Mouse (Mus musculus) kidney, postnatal 4 days (tissue): ENCODE results near the gene Sod3.

Source experiments
- DNase-seq, 2 experiments: peaks; one replicate each; pipeline ENCODE4 v3.0.0; 2021; ENCODE audit warnings: mixed read lengths in 2 of 2

Gene Sod3

GRCm38 (mm10) chr5:52363468-52364150 is at the start of gene Sod3:
Gene Sod3, plus strand, starts transcription at chr5:52363791.
- DNase-seq: peak; percentile 71 to 79

GRCm38 (mm10) chr5:52316926-52317325 is 46.7 kb upstream of the Sod3 start:
- peak; percentile 18 to 38 for DNase-seq

- no peak for DNase-seq
These were observed 44.1 kb upstream of the Sod3 start for GRCm38 (mm10) chr5:52319499-52319898.

GRCm38 (mm10) chr5:52332120-52332519 is 31.5 kb upstream of the Sod3 start:
- no peak for DNase-seq

GRCm38 (mm10) chr5:52335590-52335989 is 28.0 kb upstream of the Sod3 start:
- peak; percentile 11 to 25 for DNase-seq

- no peak for DNase-seq
These were observed 24.5 kb upstream of the Sod3 start for GRCm38 (mm10) chr5:52339134-52339533.

GRCm38 (mm10) chr5:52346890-52347289 is 16.7 kb upstream of the Sod3 start:
- DNase-seq: no peak

- no peak for DNase-seq
These were observed 13.1 kb upstream of the Sod3 start for GRCm38 (mm10) chr5:52350451-52350850.

- DNase-seq: no peak
These were observed 12.0 kb upstream of the Sod3 start for GRCm38 (mm10) chr5:52351561-52351960.

GRCm38 (mm10) chr5:52352730-52353129 is 10.9 kb upstream of the Sod3 start:
- DNase-seq: no peak

GRCm38 (mm10) chr5:52354441-52354840 is 9.2 kb upstream of the Sod3 start:
- no peak for DNase-seq

- DNase-seq: no peak
These were observed 8.0 kb upstream of the Sod3 start for GRCm38 (mm10) chr5:52355612-52356011.

GRCm38 (mm10) chr5:52357175-52357754 is 6.3 kb upstream of the Sod3 start:
- peak; percentile 32 to 48 for DNase-seq

- no peak for DNase-seq
These were observed 5.5 kb upstream of the Sod3 start for GRCm38 (mm10) chr5:52358120-52358519.

GRCm38 (mm10) chr5:52360286-52361049 is 3.1 kb upstream of the Sod3 start:
- DNase-seq: peak in 1 of 2 experiments; percentile 18

- no peak for DNase-seq
These were observed 669 bp upstream of the Sod3 start for GRCm38 (mm10) chr5:52362776-52363467.

GRCm38 (mm10) chr5:52364521-52364920 is 930 bp downstream of the Sod3 start:
- peak; percentile 15 to 33 for DNase-seq

GRCm38 (mm10) chr5:52365930-52366329 is 2.3 kb downstream of the Sod3 start:
- no peak for DNase-seq

- no peak for DNase-seq
These were observed 3.1 kb downstream of the Sod3 start for GRCm38 (mm10) chr5:52366661-52367060.

GRCm38 (mm10) chr5:52367866-52368840 is 4.6 kb downstream of the Sod3 start:
- peak; percentile 13 to 14 for DNase-seq

- DNase-seq: no peak
These were observed 7.3 kb downstream of the Sod3 start for GRCm38 (mm10) chr5:52370901-52371300.

- DNase-seq: no peak
These were observed 12.3 kb downstream of the Sod3 start for GRCm38 (mm10) chr5:52375847-52376246.
